In genomic region chr13:60146994-60147856, GRCm38 (mm10) we compare ENCODE assay signal across 8 mouse cellular contexts. TPM values are rescaled to one million over a fixed set of nuclear protein-coding genes. Genes with fewer than 3 reads are reported as not detected.
DNase-seq lines count a peak whose midpoint lies in the region; ATAC-seq and TF ChIP-seq lines count a peak whose summit lies in the region.

No protein-coding gene starts in this region.

- peak; percentile 74 for ATAC-seq in lung, embryonic 14.5 days (ENCODE audit: insufficient read depth)
- ATAC-seq in forebrain, embryonic 15.5 days (replicated peaks): peak; percentile 75
- ATAC-seq in stomach, embryonic 14.5 days (ENCODE audit: insufficient number of reproducible peaks, insufficient read depth, low FRiP score, low read depth): no peak

- H3K9ac ChIP-seq in lung, embryonic 14.5 days: peak overlapping the region; percentile 48
- peak overlapping the region; percentile 46 for H3K9ac ChIP-seq in forebrain, embryonic 15.5 days (replicated peaks)
- no peak overlapping the region for H3K9ac ChIP-seq in stomach, embryonic 14.5 days (replicated peaks; ENCODE audit: low read depth, low read length)

- no peaks in the 10 kb centered on the region for H3K36me3 ChIP-seq in lung, embryonic 14.5 days (ENCODE audit: insufficient read depth)
- no peaks in the 10 kb centered on the region for H3K36me3 ChIP-seq in forebrain, embryonic 15.5 days
- no peaks in the 10 kb centered on the region for H3K36me3 ChIP-seq in limb, embryonic 10.5 days
- no peaks in the 10 kb centered on the region for H3K36me3 ChIP-seq in stomach, embryonic 14.5 days (ENCODE audit: control insufficient read depth, insufficient read depth, low read length)

- TF ChIP-seq CTCF in lung, embryonic 14.5 days (IDR thresholded peaks at IDR 0.05; ENCODE audit: low read depth): no peak

- H3K9me3 ChIP-seq in lung, embryonic 14.5 days (ENCODE audit: low read depth, low read length): no peaks in the 10 kb centered on the region
- no peaks in the 10 kb centered on the region for H3K9me3 ChIP-seq in forebrain, embryonic 15.5 days
- no peaks in the 10 kb centered on the region; the same call in 1 of the 2 replicates for H3K9me3 ChIP-seq in limb, embryonic 10.5 days (replicated peaks)
- H3K9me3 ChIP-seq in stomach, embryonic 14.5 days (ENCODE audit: control insufficient read depth, low read depth, low read length): 0 out of 2 replicates have a peak, but pooled peaks cover 2% of the 10 kb centered on the region

- H3K4me2 ChIP-seq in lung, embryonic 14.5 days: peak overlapping the region; percentile 62
- H3K4me2 ChIP-seq in forebrain, embryonic 15.5 days (replicated peaks): peak overlapping the region; percentile 51
- H3K4me2 ChIP-seq in stomach, embryonic 14.5 days (replicated peaks; ENCODE audit: low read depth, low read length): peak overlapping the region; percentile 35

- H3K4me3 ChIP-seq in lung, embryonic 14.5 days (ENCODE audit: low read depth, low read length): peak overlapping the region; percentile 23
- peak overlapping the region; percentile 38 for H3K4me3 ChIP-seq in forebrain, embryonic 15.5 days
- peak overlapping the region; percentile 45 for H3K4me3 ChIP-seq in limb, embryonic 10.5 days
- no peak overlapping the region for H3K4me3 ChIP-seq in stomach, embryonic 14.5 days (ENCODE audit: low read depth, low read length)

- DNase-seq in lung, embryonic 14.5 days: peak; percentile 47
- no peak for DNase-seq in lung, postnatal 36 days
- peak; percentile 72 for DNase-seq in limb, embryonic 10.5 days (ENCODE audit: low spot score)
- DNase-seq in left cerebral cortex, postnatal 36 days (ENCODE audit: low spot score in 2 of 2): no peak
- DNase-seq in urinary bladder, postnatal 14 days (ENCODE audit: low spot score): no peak
- DNase-seq in layer of hippocampus, adult 8-10 months (ENCODE audit: low spot score in 2 of 2): no peak

- 0 out of 2 replicates have a peak, but pooled peaks cover 3% of the 10 kb centered on the region for H3K27me3 ChIP-seq in lung, embryonic 14.5 days (ENCODE audit: insufficient read depth, low read length)
- H3K27me3 ChIP-seq in forebrain, embryonic 15.5 days: no peaks in the 10 kb centered on the region
- H3K27me3 ChIP-seq in limb, embryonic 10.5 days (ENCODE audit: low read depth, poor library complexity, severe bottlenecking): no peaks in the 10 kb centered on the region
- no peaks in the 10 kb centered on the region for H3K27me3 ChIP-seq in stomach, embryonic 14.5 days (ENCODE audit: control insufficient read depth, insufficient read depth, low read length)

- H3K4me1 ChIP-seq in lung, embryonic 14.5 days (ENCODE audit: insufficient read depth): no peaks in the 10 kb centered on the region
- H3K4me1 ChIP-seq in forebrain, embryonic 15.5 days: peaks cover 14% of the 10 kb centered on the region
- peaks cover 54% of the 10 kb centered on the region for H3K4me1 ChIP-seq in limb, embryonic 10.5 days
- peaks cover 6% of the 10 kb centered on the region; the same call in 1 of the 2 replicates for H3K4me1 ChIP-seq in stomach, embryonic 14.5 days (ENCODE audit: control insufficient read depth, insufficient read depth, low read length)

- 5% methylated on average over 21 of the region's 21 CpGs for WGBS in lung, embryonic 14.5 days
- 3% methylated on average over 21 of the region's 21 CpGs for WGBS in forebrain, embryonic 15.5 days
- WGBS in limb, embryonic 10.5 days: 2% methylated on average over 21 of the region's 21 CpGs
- 3% methylated on average over 21 of the region's 21 CpGs for WGBS in stomach, embryonic 14.5 days

- intact Hi-C loops in left cerebral cortex, postnatal 36 days (cut with DNase I): no loop called here

- H3K27ac ChIP-seq in lung, embryonic 14.5 days (ENCODE audit: low read depth): peak overlapping the region; percentile 50; the same call in 1 of the 2 replicates
- H3K27ac ChIP-seq in forebrain, embryonic 15.5 days (replicated peaks): peak overlapping the region; percentile 59
- peak overlapping the region; percentile 91 for H3K27ac ChIP-seq in limb, embryonic 10.5 days
- peak overlapping the region; percentile 4; the same call in 1 of the 2 replicates for H3K27ac ChIP-seq in stomach, embryonic 14.5 days (ENCODE audit: low read length)

RNA-seq across cellular contexts. Expression of gene Gas1, which starts 29.9 kb away (rescaled TPM):
- 31.0 and 32.1 TPM in 2 replicates for polyA plus RNA-seq in lung, embryonic 14.5 days (2014; fragmentation: Nextera tagmentation; extraction: Ambion mirVana)
- polyA plus RNA-seq in forebrain, embryonic 15.5 days (2015; fragmentation: Nextera tagmentation; extraction: Ambion mirVana): 37.8 and 44.9 TPM in 2 replicates
- 143 and 161 TPM in 2 replicates for polyA plus RNA-seq in limb, embryonic 10.5 days (2016; fragmentation: Nextera tagmentation; extraction: Ambion mirVana)
- polyA plus RNA-seq in stomach, embryonic 14.5 days (2014; fragmentation: Nextera tagmentation; extraction: Ambion mirVana): 82.3 and 109 TPM in 2 replicates
- total RNA-seq in left cerebral cortex, postnatal 36 days (2021): 1 to 10 TPM; 8.0 to 8.3 TPM
- 1 to 10 TPM; 7.3 to 9.0 (median 8.2) TPM for total RNA-seq in layer of hippocampus, adult 8-10 months (2022)

Comparison
In these comparisons a context has a peak if more than half of its experiments do, and no peak if none do; other contexts are left out.
1. DNase-seq: peak in lung, embryonic 14.5 days (single experiment) and limb, embryonic 10.5 days (single experiment); none in lung, postnatal 36 days (single experiment), left cerebral cortex, postnatal 36 days (0 of 2), urinary bladder, postnatal 14 days (single experiment) and layer of hippocampus, adult 8-10 months (0 of 2).
2. H3K27ac ChIP-seq: peak in every context shown above with its lines; median percentile 91 in limb, embryonic 10.5 days; 59 in forebrain, embryonic 15.5 days; 50 in lung, embryonic 14.5 days; 4 in stomach, embryonic 14.5 days.
3. Peak in every context shown above with its lines, with median percentiles within 50 percentile points of each other: H3K4me2 ChIP-seq.